Mouse (Mus musculus) liver, postnatal 0 days (tissue): Measurements from ENCODE around the gene Spsb4.

Experiments
- CTCF ChIP-seq: sonication (generic); IDR thresholded peaks from 2 replicates; pipeline ENCODE4 v1.5.1; 2016; ENCODE audit warnings: antibody characterized with exemption, low read depth
- EP300 ChIP-seq: IDR thresholded peaks from 2 replicates; pipeline ENCODE4 v1.6.1; 2016; ENCODE audit warnings: antibody characterized with exemption, low read depth, mild to moderate bottlenecking

- no peak for TF ChIP-seq CTCF
- no peak for TF ChIP-seq EP300
These were observed 17.2 kb downstream of the Spsb4 start for GRCm38 (mm10) chr9:97001458-97001857.
